Mouse (Mus musculus): ENCODE measurements around the gene Uroc1. TPM values are rescaled to one million over a fixed set of nuclear protein-coding genes. Genes with fewer than 3 reads are reported as not detected.

Gene Uroc1
- polyA plus RNA-seq (2012; rRNA removed): 0.09 and 1.1 TPM in 2 replicates

GRCm38 (mm10) chr6:90332561-90333425, at the start of gene Uroc1:
Gene Uroc1 (plus strand): TSS chr6:90333284.
- H3K4me3 ChIP-seq (ENCODE audit: control insufficient read depth, insufficient read depth, low read length): no peak within 1 kb of the TSS
- H3K4me1 ChIP-seq (replicated peaks; ENCODE audit: control insufficient read depth, insufficient read depth, low read length): no peaks in the 10 kb centered on the region
- no peak for DNase-seq
- 90% methylated on average over 7 of the region's 7 CpGs for WGBS
- H3K27me3 ChIP-seq (ENCODE audit: control insufficient read depth, insufficient read depth, low read length): no peaks in the 10 kb centered on the region
- no peaks in the 10 kb centered on the region for H3K36me3 ChIP-seq (ENCODE audit: control insufficient read depth, insufficient read depth, low read length)
- TF ChIP-seq CTCF (IDR thresholded peaks at IDR 0.05; ENCODE audit: borderline replicate concordance, control insufficient read depth, extremely low read depth, insufficient read depth, low read length, poor library complexity) (no peak), POLR2A (IDR thresholded peaks at IDR 0.05; ENCODE audit: control insufficient read depth, extremely low read depth, insufficient read depth, low read length, poor library complexity) (no peak)
- no peak within 1 kb of the TSS for H3K27ac ChIP-seq (ENCODE audit: control insufficient read depth, insufficient read depth, low read length)

GRCm38 (mm10) chr6:90288265-90288664, 44.8 kb upstream of the Uroc1 start:
- DNase-seq: no peak

GRCm38 (mm10) chr6:90300919-90301318, 32.2 kb upstream of the Uroc1 start, which contains the start of gene BC048671:
Gene BC048671 (plus strand): TSS chr6:90301219.
- H3K4me1 ChIP-seq (replicated peaks; ENCODE audit: control insufficient read depth, insufficient read depth, low read length): no peaks in the 10 kb centered on the region
- TF ChIP-seq POLR2A (IDR thresholded peaks at IDR 0.05; ENCODE audit: control insufficient read depth, extremely low read depth, insufficient read depth, low read length, poor library complexity) (no peak), CTCF (IDR thresholded peaks at IDR 0.05; ENCODE audit: borderline replicate concordance, control insufficient read depth, extremely low read depth, insufficient read depth, low read length, poor library complexity) (no peak)
- no peak within 1 kb of the TSS for H3K4me3 ChIP-seq (ENCODE audit: control insufficient read depth, insufficient read depth, low read length)
- WGBS: 98% methylated on average over 1 of the region's 1 CpGs
- DNase-seq: no peak
- no peaks in the 10 kb centered on the region for H3K36me3 ChIP-seq (ENCODE audit: control insufficient read depth, insufficient read depth, low read length)
- no peak within 1 kb of the TSS for H3K27ac ChIP-seq (ENCODE audit: control insufficient read depth, insufficient read depth, low read length)
- H3K27me3 ChIP-seq (ENCODE audit: control insufficient read depth, insufficient read depth, low read length): no peaks in the 10 kb centered on the region

More at GRCm38 (mm10) chr6:90288265-90288664, 44.8 kb upstream of the Uroc1 start:
- Histone ChIP-seq H3K27me3 (ENCODE audit: control insufficient read depth, insufficient read depth, low read length) (no peaks in the 10 kb centered on the region), H3K4me3 (ENCODE audit: control insufficient read depth, insufficient read depth, low read length) (no peak overlapping the region), H3K27ac (ENCODE audit: control insufficient read depth, insufficient read depth, low read length) (no peak overlapping the region), H3K4me1 (replicated peaks; ENCODE audit: control insufficient read depth, insufficient read depth, low read length) (no peaks in the 10 kb centered on the region), H3K36me3 (ENCODE audit: control insufficient read depth, insufficient read depth, low read length) (no peaks in the 10 kb centered on the region)
- no peak for TF ChIP-seq CTCF (IDR thresholded peaks at IDR 0.05; ENCODE audit: borderline replicate concordance, control insufficient read depth, extremely low read depth, insufficient read depth, low read length, poor library complexity)
- TF ChIP-seq POLR2A (IDR thresholded peaks at IDR 0.05; ENCODE audit: control insufficient read depth, extremely low read depth, insufficient read depth, low read length, poor library complexity): no peak
- WGBS: 64% methylated on average over 12 of the region's 12 CpGs

GRCm38 (mm10) chr6:90306315-90306975, 26.6 kb upstream of the Uroc1 start:
- TF ChIP-seq POLR2A (IDR thresholded peaks at IDR 0.05; ENCODE audit: control insufficient read depth, extremely low read depth, insufficient read depth, low read length, poor library complexity) (no peak), CTCF (IDR thresholded peaks at IDR 0.05; ENCODE audit: borderline replicate concordance, control insufficient read depth, extremely low read depth, insufficient read depth, low read length, poor library complexity) (no peak)
- Histone ChIP-seq H3K27me3 (ENCODE audit: control insufficient read depth, insufficient read depth, low read length) (no peaks in the 10 kb centered on the region; the same call in 1 of the 2 replicates), H3K27ac (ENCODE audit: control insufficient read depth, insufficient read depth, low read length) (no peak overlapping the region), H3K4me3 (ENCODE audit: control insufficient read depth, insufficient read depth, low read length) (no peak overlapping the region), H3K4me1 (replicated peaks; ENCODE audit: control insufficient read depth, insufficient read depth, low read length) (no peaks in the 10 kb centered on the region), H3K36me3 (ENCODE audit: control insufficient read depth, insufficient read depth, low read length) (no peaks in the 10 kb centered on the region)
- 88% methylated on average over 6 of the region's 6 CpGs for WGBS
- DNase-seq: no peak

- TF ChIP-seq POLR2A (IDR thresholded peaks at IDR 0.05; ENCODE audit: control insufficient read depth, extremely low read depth, insufficient read depth, low read length, poor library complexity) (no peak), CTCF (IDR thresholded peaks at IDR 0.05; ENCODE audit: borderline replicate concordance, control insufficient read depth, extremely low read depth, insufficient read depth, low read length, poor library complexity) (no peak)
- H3K27me3 ChIP-seq (ENCODE audit: control insufficient read depth, insufficient read depth, low read length): no peaks in the 10 kb centered on the region; the same call in 1 of the 2 replicates
- DNase-seq: no peak
- no peaks in the 10 kb centered on the region for H3K36me3 ChIP-seq (ENCODE audit: control insufficient read depth, insufficient read depth, low read length)
- H3K27ac ChIP-seq (ENCODE audit: control insufficient read depth, insufficient read depth, low read length): no peak overlapping the region
- H3K4me3 ChIP-seq (ENCODE audit: control insufficient read depth, insufficient read depth, low read length): no peak overlapping the region
- 89% methylated on average over 87 of the region's 87 CpGs for WGBS
- H3K4me1 ChIP-seq (replicated peaks; ENCODE audit: control insufficient read depth, insufficient read depth, low read length): no peaks in the 10 kb centered on the region
These were observed 24.0 kb upstream of the Uroc1 start for GRCm38 (mm10) chr6:90308839-90309778.
